Mouse (Mus musculus): ENCODE measurements around the gene Hmgb3. TPM values are rescaled to one million over a fixed set of nuclear protein-coding genes. Genes with fewer than 3 reads are reported as not detected.

Gene Hmgb3
- polyA plus RNA-seq (2014; fragmentation: Illumina TruSeq; extraction: RNeasy Lipid Tissue Mini Kit (QIAGEN cat#74804); ENCODE audit: low read depth, low replicate concordance): 638 TPM

DNA sequence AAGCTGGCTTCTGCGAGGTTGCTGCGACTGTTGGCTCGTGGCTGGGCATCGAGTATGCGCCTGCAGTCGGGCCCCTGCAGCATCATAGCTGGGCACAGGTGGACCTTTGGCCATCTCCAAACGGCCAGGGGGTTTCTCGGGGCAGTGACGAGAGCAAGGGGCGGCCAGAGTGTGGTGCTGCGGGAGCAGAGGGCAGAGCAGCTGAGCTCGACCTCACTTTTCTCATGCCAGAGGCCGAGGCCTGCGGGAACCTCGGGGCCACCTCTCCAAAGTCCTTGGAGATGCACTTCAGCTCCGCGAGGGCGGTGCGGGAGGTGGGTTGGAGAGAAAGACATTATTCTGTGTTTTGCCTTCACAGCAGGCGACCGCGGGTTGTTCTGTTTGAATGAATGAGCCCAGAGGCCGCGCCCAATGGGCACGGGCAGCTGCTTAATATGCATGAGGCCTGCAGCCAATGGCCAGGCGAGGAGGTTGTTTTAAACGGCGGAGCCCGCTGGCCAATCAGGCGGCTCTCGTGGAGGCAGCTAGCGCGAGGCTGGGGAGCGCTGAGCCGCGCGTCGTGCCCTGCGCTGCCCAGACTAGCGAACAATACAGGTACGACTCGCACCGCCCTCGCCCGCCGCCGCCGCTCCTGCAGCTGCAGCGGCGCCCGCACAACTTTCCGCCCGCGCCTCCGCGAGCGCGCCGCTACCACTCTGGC, at the start of gene Hmgb3:
Gene Hmgb3, plus strand, starts transcription at position 504 of the 700 bp plus-strand sequence.

Other genes starting within 250 kb of the Hmgb3 start
- 78.1 TPM for gene Mtmr1, start 191.2 kb upstream of the Hmgb3 start, polyA plus RNA-seq (2014; fragmentation: Illumina TruSeq; extraction: RNeasy Lipid Tissue Mini Kit (QIAGEN cat#74804); ENCODE audit: low read depth, low replicate concordance)
- gene Cd99l2, start 63.1 kb upstream of the Hmgb3 start, polyA plus RNA-seq (2014; fragmentation: Illumina TruSeq; extraction: RNeasy Lipid Tissue Mini Kit (QIAGEN cat#74804); ENCODE audit: low read depth, low replicate concordance): 77.3 TPM
- gene Gpr50, start 107.7 kb downstream of the Hmgb3 start, polyA plus RNA-seq (2014; fragmentation: Illumina TruSeq; extraction: RNeasy Lipid Tissue Mini Kit (QIAGEN cat#74804); ENCODE audit: low read depth, low replicate concordance): not detected